Mouse (Mus musculus) left cerebral cortex, postnatal 10 days (tissue): ENCODE measurements around the gene Helb. TPM values are rescaled to one million over a fixed set of nuclear protein-coding genes. Genes with fewer than 3 reads are reported as not detected.
A peak's percentile ranks its signal among the peaks of the same experiment; 100 is the strongest.

Source experiments
- DNase-seq, 2 experiments: peaks; one replicate each; pipeline ENCODE4 v3.0.0; 2021 to 2022; ENCODE audit warnings: low spot score in 2 of 2, mixed read lengths in 1 of 2; ENCODE audit errors: extremely low spot score in 1 of 2
- intact Hi-C: fragments of 180-260 bp; cut with DNase I; formaldehyde crosslinking; loops from one replicate; pipeline ENCODE4 v1.15.1; 2025
- total RNA-seq, 2 experiments: library from RNA; stranded (reverse); gene quantifications; 2 replicates each; pipeline ENCODE4 v1.2.3; 2021

Gene Helb
- total RNA-seq, 2 experiments from 2014 or later, result 2.6 to 3.7 TPM

GRCm38 (mm10) chr10:120097564-120097963 lies 15.2 kb downstream of the Helb start:
- DNase-seq, result no peak
- intact Hi-C loops, result no loop called here

GRCm38 (mm10) chr10:120095716-120096115 lies 17.1 kb downstream of the Helb start:
- DNase-seq, result no peak
- intact Hi-C loops, result no loop called here

GRCm38 (mm10) chr10:120095136-120095535 lies 17.7 kb downstream of the Helb start:
- intact Hi-C loops, result no loop called here
- DNase-seq, result no peak

- no peak for DNase-seq
- intact Hi-C loops, result no loop called here
Observed at GRCm38 (mm10) chr10:120092548-120092947, 20.2 kb downstream of the Helb start.

- intact Hi-C loops, result no loop called here
- DNase-seq, result no peak
Observed at GRCm38 (mm10) chr10:120077850-120078249, 34.9 kb downstream of the Helb start.

GRCm38 (mm10) chr10:120066319-120066718 lies 46.5 kb downstream of the Helb start:
- intact Hi-C loops, result no loop called here
- no peak for DNase-seq

GRCm38 (mm10) chr10:120064424-120064823 lies 48.4 kb downstream of the Helb start:
- DNase-seq, result peak; percentile 9 to 46
- intact Hi-C loops, result no loop called here

GRCm38 (mm10) chr10:120061238-120062130 lies 51.3 kb downstream of the Helb start:
- no peak for DNase-seq
- intact Hi-C loops, result no loop called here

- intact Hi-C loops, result no loop called here
- DNase-seq, result no peak
Observed at GRCm38 (mm10) chr10:120060579-120061237, 52.1 kb downstream of the Helb start.

GRCm38 (mm10) chr10:120044714-120045234 lies 68.0 kb downstream of the Helb start:
- intact Hi-C loops, result no loop called here
- no peak for DNase-seq

GRCm38 (mm10) chr10:120044237-120044636 lies 68.5 kb downstream of the Helb start:
- intact Hi-C loops, result no loop called here

GRCm38 (mm10) chr10:120038194-120038593 lies 74.6 kb downstream of the Helb start:
- intact Hi-C loops, result no loop called here
- DNase-seq, result peak in 1 of 2 experiments; percentile 72

More at GRCm38 (mm10) chr10:120044237-120044636, 68.5 kb downstream of the Helb start:
- no peak for DNase-seq

GRCm38 (mm10) chr10:120035824-120036223 lies 77.0 kb downstream of the Helb start:
- intact Hi-C loops, result no loop called here
- no peak for DNase-seq

GRCm38 (mm10) chr10:120035211-120035733 lies 77.5 kb downstream of the Helb start:
- intact Hi-C loops, result no loop called here
- no peak for DNase-seq

GRCm38 (mm10) chr10:120033866-120034265 lies 78.9 kb downstream of the Helb start:
- DNase-seq, result no peak
- intact Hi-C loops, result no loop called here

Other genes starting within 250 kb of the Helb start
- 10 to 100 TPM; 60.2 to 60.9 TPM for gene Tmbim4, start 88.6 kb upstream of the Helb start, total RNA-seq
- under 1 TPM; 0.30 to 0.73 TPM for gene Irak3, start 89.1 kb upstream of the Helb start, total RNA-seq
- 10 to 100 TPM; 12.9 to 15.9 TPM for gene Llph, start 114.1 kb upstream of the Helb start, total RNA-seq